Mouse (Mus musculus): ENCODE measurements around the gene Pef1.

DNA sequence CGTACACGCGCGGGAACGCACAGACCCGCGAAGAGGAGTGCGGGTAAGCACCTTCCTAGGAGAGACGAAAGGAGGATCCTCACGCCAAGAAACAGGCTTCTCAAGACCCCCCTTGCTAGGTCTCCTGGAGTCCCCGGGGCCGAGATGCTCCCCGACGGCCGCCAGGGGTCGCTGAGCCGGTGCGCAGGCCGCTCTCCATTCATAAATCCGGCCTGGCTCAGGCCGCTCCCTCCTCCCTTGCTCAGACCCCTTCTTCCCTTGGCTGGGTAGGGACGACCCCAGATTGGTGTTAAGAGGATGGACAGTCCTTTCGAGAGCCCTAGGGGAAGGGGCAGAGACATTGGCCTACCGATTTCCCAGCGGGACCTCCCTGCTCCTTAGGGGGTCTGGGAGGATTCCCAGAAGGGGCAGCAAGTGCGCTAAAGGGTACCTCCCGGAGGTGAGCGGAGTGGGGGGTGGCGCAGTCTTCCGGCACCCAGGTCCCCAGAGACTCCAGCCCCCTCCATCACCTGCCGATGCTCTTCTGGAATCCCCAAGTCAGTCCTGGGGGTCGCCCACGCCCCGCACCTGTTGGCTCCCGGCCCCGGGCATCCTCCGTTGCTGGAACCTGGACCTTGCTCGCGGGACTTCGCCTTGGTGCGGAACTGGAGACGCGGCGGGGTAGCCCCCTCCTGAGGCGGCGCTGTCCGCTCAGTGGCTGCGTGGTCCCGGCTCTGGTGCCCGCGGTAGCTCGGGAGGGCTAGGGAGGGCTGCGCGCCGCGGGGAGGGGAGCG, 36.3 kb downstream of the Pef1 start:
- TF ChIP-seq POLR2A (IDR thresholded peaks at IDR 0.05; ENCODE audit: insufficient read depth, low read depth, low read length) (no peak), CTCF (IDR thresholded peaks at IDR 0.05; ENCODE audit: insufficient read depth, low read depth, low read length) (peak; percentile 94)

Data from olfactory bulb, adult 2 months (tissue).